Mouse (Mus musculus): ENCODE measurements around the gene Ccdc157.
"Not testable (repeated sequence)": the region's sequence is repeated elsewhere in the genome, so short reads cannot be mapped to it uniquely, and the experiment has no call there.

Ccdc157 gene

GRCm38 (mm10) chr11:4127059-4127458 lies 33.0 kb downstream of the Ccdc157 start:
- no peak for DNase-seq

DNA sequence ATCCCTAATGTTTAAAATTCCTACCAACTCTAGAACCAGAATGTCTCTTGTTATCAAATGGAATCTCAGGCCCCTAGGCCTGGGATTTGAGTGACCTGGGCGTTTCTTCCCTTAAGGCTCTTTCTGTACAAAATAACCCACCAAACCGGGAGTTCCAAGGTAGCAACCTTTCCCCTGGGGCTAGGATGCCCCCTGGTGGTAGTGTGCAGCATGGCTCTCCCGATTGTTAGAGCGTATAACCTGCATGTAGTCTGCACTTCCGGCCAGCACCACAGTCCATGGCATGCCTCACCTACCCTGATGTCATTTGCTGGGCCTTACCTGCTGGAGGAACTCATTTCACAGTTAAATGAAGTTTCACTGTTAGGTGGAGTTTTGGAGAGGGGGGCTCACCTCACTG lies 36.2 kb downstream of the Ccdc157 start:
- DNase-seq, result peak; percentile 66

DNA sequence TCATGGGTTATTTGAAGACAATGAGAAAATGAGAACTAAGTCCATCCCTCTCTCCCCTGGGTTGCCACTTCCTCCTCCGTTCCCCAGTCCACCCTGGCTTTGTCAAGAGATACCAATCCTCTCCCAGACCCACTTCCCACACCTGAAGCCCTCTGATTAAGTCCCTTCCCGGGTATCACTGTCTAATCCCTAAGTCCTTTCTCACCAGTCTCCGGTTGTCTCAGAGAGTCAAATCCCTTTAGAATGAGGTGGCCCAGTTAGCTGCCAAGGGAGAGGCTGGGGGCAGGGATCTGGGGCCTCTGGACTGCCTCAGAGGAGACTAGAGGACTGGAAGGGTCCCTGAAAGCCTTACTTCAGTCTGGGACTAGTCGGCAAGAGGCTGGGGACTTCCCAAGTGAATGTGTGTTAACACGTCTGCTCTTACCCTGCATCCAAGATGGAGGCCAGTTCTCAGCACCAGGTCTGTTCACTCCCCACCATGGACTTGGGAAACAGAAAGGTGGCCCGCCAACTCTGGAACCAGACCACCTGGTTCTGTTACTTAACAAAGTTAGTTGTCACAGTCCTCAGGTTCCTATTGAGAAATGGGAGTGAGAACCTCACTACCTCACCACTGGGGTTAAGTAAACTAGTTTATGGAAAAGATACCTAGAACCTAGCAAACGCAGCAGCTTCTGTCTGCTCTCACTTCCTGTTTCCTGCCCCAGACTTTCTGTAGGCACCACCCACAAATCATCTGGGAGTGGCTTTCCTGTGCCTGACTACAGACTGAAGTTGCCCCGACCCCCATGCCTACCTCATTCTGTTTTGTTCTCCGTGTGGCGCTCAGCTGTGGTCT lies 37.1 kb downstream of the Ccdc157 start, which contains the start of gene Sec14l2:
Gene Sec14l2, minus strand, starts transcription at position 674 of the 838 bp plus-strand sequence.
- no peak for DNase-seq

GRCm38 (mm10) chr11:4122226-4122625 lies 37.9 kb downstream of the Ccdc157 start:
- DNase-seq, result no peak

DNA sequence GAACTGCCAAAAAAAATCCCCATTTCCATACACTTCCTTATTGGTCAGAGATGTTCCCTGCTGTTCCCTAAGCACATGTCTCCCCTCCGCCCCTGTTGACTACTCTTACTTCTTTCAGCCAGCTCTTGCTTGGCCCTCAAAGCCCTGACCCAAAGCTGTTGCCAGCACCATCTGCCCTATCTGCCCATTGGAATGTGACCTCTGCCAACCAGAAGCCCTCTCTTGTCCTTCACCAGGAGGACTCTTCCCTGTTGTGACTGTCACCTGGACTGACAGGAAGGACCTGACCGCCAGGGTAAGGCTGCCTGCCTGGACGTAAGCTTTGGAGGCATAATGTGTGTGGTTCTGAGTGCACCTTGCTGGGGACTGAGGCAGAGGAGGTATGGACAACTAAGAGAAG lies 38.4 kb downstream of the Ccdc157 start:
- DNase-seq, result no peak

- DNase-seq, result no peak
Observed at GRCm38 (mm10) chr11:4119635-4120034, 40.5 kb downstream of the Ccdc157 start.

DNA sequence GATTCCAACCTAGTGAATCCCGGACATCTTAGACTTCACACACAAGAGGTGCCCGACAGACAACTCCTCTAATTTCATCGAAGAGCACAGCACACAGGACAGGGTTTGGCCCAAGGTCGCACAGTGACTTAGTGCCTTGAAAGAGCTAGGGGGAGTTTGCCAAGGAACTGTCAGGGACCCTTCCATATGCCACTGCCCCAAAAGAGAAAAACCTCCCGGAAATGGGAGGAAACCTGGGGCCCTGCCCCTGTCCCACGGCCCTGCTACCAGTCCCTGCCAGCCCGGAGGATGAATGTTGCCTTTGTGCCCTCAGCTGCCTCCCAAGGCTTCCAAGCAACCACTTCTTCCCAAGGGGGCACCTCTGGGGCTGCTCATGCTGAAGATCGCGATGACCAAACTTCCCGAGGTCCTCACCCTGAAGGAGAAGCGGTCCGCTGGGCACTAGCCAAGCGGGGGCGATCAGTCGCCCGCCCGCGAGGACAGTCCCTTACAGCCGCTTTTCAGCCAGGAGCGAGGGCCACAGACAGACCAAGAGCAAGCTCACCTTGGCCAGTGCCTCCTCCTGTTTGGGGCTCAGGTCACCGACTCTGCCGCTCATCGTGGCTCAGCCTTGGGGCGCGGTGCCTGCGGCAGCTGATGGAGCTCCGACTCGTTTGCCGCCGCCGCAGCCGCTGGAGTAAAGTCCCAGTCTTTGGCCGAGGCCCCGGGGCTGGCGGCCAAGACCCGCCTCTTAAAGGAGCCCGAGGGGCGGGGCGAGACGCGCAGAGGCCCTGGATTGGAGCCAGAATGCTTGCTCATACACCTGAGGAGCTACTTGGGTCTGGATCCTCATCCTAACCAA lies 41.8 kb downstream of the Ccdc157 start:
- peak; percentile 84 for DNase-seq

GRCm38 (mm10) chr11:4117372-4118071 lies 42.6 kb downstream of the Ccdc157 start:
- no peak for DNase-seq

GRCm38 (mm10) chr11:4116458-4117141 lies 43.5 kb downstream of the Ccdc157 start:
- DNase-seq, result peak; percentile 7

GRCm38 (mm10) chr11:4115407-4115806 lies 44.7 kb downstream of the Ccdc157 start:
- DNase-seq, result no peak

DNA sequence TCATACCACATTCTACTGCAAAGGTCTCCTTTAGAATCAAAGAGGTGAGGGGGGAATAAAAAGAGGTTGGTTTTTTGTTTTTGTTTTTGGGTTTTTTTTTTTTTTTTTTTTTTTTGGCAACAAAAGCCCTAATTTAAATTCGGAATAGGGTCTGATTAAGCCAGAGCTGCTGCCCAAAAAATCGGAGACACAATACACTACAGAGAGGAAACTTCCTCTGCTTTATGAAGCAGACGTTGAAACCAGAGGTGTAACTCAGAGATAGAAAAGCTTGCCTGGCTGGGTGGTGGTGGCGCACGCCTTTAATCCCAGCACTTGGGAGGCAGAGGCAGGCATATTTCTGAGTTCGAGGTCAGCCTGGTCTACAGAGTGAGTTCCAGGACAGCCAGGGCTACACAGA lies 45.6 kb downstream of the Ccdc157 start:
- not testable (repeated sequence) for DNase-seq

- no peak for DNase-seq
Observed at GRCm38 (mm10) chr11:4113970-4114369, 46.1 kb downstream of the Ccdc157 start.

DNA sequence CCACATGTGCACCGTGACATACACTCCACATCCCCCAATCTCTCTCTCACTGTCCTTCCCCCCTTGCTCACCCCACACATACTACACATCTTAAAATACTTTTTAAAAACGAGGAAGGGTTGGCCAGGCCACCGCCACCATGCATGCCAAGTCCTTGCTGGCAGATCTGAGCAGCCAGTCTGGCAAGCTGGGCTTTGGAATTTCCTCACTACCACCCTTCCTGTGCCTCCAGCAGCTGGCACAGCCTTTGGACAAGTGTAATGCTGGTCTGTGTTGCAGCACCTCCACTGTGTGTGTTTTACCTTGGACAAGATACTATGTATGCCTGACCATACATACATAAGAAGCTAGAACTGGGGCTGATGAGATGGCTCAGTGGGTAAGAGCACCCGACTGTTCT lies 46.6 kb downstream of the Ccdc157 start:
- no peak for DNase-seq

GRCm38 (mm10) chr11:4112861-4113260 lies 47.2 kb downstream of the Ccdc157 start:
- no peak for DNase-seq

GRCm38 (mm10) chr11:4112033-4112432 lies 48.1 kb downstream of the Ccdc157 start:
- no peak for DNase-seq

DNA sequence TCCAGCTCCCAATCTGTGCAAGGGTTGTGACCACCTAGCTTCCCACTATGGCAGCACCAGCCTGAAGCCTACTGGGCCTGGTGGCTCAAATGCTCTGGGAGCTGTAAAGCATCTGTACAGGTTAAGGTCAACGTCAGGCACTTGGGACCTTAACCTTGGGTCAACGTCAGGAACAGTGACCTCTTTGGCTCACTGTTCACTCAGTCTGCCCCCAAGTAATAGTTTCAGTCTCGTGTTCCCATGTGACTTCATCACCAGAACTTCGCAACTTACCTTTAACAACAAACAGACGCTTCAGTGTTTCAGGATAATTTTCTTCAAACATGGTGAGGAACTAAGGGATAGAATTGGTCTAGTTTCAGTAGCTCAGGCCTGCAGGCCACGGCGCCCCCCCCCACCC lies 51.4 kb downstream of the Ccdc157 start:
- DNase-seq, result no peak

- DNase-seq, result not testable (repeated sequence)
Observed at GRCm38 (mm10) chr11:4107901-4108300, 52.2 kb downstream of the Ccdc157 start.

- DNase-seq, result no peak
Observed at GRCm38 (mm10) chr11:4105444-4105843, 54.6 kb downstream of the Ccdc157 start.

- no peak for DNase-seq
Observed at GRCm38 (mm10) chr11:4104989-4105388, 55.1 kb downstream of the Ccdc157 start.

GRCm38 (mm10) chr11:4103522-4103921 lies 56.6 kb downstream of the Ccdc157 start:
- no peak for DNase-seq

DNA sequence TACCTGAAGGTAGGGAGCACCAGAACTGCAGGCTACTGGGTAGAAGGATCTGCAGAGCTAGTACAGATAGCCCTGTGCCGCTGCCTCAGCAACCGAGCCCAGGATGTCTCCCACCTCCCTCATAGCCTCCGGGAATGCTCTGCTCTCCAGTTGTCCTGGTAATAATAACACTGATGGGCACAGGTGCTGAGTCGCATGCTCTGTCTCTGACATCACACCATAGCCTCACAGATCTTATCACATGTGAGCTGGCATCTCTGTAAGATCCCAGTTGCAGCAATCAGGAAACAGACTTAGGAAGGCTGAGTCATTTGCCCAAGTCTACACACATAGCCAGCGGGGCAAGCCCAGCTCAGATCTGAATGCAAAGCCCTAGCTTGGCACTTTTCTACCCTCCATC lies 58.2 kb downstream of the Ccdc157 start:
- DNase-seq, result no peak

DNA sequence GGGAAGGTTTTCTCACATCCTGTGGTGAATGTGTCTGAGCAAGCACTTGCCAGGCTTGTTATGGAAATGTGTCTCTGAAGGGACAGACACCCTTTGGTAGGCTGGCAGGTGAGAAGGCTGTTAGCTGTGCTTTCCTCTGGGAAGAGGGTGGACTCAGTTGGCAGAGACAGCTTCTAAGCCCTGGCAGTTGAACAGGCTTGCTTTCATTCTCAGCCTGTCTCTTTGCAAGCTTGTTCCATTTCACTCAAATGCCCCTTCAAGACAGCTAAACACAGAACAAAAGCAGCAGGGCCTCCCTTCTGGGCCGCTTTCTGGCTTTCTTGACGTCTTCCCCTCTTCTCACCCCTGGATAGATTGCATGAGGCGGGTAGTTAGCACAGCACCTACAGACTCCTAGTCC lies 60.6 kb downstream of the Ccdc157 start:
- DNase-seq, result no peak

- DNase-seq, result no peak
Observed at GRCm38 (mm10) chr11:4098816-4099215, 61.3 kb downstream of the Ccdc157 start.

All from lung, postnatal 14 days (tissue).